Mouse (Mus musculus) ovary, postnatal 14 days (tissue): ENCODE data around the gene Agap1.

Experiments
- DNase-seq: peaks from one replicate; pipeline ENCODE4 v3.0.0; 2022; ENCODE audit warnings: low spot score

Gene Agap1

DNA sequence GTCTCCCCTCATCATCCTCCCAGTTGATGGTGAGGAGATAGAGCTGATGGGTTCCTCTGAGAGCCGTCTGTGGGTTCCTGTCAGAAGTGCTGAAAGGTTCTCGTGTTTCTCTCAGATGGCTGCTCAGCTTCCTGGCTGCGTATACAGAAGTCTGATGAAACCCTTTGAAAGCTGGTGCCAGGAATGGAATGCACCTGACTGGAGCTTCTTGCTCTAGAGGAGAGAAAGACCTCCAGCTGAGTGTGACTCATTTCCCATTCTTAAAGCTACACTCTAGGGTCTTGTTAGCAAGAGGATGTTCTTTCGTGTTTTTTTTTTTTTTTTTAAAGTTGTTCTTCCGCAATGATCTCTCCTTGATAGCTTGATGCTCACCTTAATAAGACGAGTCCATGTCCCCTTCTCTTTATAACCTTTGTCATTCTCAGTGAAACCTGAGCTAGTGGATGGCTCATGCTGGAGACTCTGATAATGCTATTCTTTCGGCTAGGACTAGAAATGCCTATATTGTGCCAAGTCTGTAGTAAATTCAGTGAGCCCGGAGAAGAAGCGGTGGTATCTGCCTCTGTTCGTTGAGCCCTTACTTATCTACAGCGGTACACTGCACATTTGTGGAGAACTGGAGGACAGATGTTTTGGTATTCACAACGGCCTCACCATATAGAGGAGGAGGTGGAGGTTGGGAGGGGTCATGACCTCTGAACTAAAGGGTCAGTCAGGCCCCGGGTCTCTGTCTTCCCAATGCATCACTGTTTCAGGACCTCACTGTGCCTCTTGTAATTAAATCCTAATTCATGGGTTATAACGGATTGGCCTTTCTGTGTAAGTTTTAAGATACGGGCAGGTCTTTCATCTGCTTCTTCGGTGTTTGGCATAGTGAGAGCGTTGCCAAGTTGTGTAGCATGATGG is 2.8 kb downstream of the Agap1 start:
- no peak for DNase-seq

- DNase-seq = no peak
Measured at GRCm38 (mm10) chr1:89461881-89462280, 7.3 kb downstream of the Agap1 start.

DNA sequence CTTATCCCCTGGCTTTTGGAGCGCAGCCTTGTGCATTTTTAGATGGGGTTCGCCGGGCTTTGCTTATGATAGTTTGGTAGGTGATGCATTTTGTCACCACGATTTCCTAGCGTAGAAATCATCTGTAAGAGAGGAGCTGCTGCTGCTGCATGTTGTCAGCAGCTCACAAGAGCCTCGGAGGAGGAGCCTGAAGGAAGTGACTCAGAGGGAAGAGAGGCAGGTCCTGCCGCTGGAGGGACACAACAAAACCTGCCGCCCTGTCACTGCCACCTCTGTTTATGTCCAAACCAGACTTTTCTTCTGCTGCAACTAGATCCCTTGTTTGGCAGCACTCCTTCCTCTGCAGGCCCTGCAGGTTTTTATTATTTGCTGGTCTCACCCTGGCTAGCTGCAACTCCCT is 8.5 kb downstream of the Agap1 start:
- DNase-seq = no peak

GRCm38 (mm10) chr1:89465417-89466002 is 10.9 kb downstream of the Agap1 start:
- DNase-seq = no peak

- DNase-seq = no peak
Measured at GRCm38 (mm10) chr1:89467321-89468069, 12.9 kb downstream of the Agap1 start.

DNA sequence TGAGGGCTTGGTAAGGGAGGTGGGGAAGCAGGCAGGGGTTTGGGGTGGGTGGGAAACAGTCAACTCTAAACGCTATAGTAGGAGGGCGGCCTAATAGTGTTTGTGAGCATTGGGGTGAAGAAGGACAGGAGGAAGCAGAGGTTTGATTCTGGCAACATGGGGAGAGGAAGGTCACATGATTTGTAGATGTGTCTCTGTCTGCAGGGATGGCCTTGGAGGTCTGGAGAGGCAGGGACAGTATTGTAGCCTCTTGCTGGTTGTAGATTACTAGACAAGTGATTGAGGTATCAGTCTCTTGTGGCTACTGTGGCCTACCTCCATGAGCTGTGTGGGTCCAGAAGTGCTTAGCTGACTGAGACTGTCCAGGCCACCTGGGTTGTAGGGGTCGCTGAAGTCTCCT is 13.5 kb downstream of the Agap1 start:
- DNase-seq = no peak

DNA sequence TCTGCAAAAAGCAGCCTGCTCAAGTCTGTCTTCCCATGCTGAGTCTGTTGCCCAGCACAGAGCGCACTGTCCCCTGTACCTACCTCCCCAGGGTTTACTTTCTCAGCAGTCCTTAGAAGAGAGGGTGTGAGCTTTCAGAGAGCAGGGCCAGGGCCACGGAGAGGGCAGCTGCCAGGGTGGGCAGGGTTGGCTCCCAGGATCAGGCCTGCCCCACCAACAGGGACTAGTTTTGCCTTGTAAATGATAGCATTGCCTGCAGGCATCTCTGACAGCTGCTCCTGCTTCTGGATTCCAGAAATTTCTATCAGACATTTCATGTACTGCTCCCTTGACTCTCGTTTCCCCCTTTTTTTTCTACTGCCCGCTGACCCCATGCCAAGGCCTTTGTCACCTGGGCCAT is 16.8 kb downstream of the Agap1 start:
- DNase-seq = no peak

DNA sequence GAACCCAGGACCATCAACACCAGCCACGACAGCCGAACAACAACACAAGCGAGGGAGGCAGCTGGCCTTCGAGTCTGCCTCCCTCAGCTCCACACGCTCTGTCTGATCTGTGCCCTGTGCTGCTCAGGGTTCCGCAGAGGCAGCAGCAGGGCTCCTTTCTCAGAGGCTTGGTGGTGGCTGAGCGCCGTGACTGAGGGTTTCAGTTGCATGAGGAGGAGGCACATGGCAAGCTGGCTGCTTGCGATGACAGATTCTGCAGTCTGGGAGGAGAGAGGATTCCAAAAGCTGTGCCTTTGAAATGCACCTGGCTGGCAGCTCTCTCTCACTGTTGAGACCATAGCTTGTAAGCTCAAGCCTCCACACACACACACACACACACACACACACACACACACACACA is 17.3 kb downstream of the Agap1 start:
- DNase-seq = no peak

DNA sequence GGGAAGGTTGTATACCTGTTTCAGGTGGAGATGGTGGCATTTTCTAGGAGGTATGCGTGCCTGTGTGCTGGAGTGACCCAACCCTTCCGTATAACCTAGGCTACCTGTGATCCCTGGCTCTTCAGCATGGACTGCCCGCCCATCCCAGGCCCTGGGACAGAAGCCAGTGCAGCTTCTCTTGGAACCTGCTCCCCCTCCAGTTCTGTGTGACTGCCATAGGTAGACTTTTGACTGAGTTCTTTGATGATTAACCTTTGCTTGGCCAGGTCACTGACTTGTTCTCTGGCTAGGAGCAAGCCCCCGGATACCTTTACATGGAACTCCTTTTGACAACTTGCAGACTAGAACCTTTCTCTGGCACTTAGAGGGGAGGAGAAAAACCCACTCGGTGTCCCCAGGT is 19.3 kb downstream of the Agap1 start:
- no peak for DNase-seq

GRCm38 (mm10) chr1:89474853-89475252 is 20.2 kb downstream of the Agap1 start:
- DNase-seq = no peak

GRCm38 (mm10) chr1:89477033-89477432 is 22.4 kb downstream of the Agap1 start:
- DNase-seq = no peak

- DNase-seq = no peak
Measured at GRCm38 (mm10) chr1:89478571-89479460, 24.2 kb downstream of the Agap1 start.

- no peak for DNase-seq
Measured at GRCm38 (mm10) chr1:89481154-89481553, 26.5 kb downstream of the Agap1 start.

- DNase-seq = no peak
Measured at GRCm38 (mm10) chr1:89482812-89483211, 28.2 kb downstream of the Agap1 start.

DNA sequence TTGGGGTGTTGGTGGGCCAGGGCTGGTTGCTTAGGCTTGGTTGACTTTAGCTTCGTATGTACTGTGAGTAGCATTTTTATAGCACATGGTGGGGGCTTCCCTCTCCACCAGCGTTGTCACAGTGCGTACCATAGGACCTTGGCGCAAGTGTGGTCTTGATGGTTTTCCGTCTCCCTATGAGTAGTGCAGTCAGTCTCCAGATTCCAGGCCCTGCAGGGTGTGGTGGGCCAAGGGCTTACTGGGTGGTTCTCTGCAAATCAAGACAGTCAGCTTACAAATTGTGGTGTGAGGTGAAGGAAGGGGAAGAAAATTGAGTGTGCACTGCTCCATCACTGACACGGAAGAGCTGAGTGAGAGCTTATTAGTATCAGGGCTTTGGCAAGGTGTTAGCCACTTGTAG is 32.3 kb downstream of the Agap1 start:
- DNase-seq = no peak

GRCm38 (mm10) chr1:89489111-89489971 is 34.7 kb downstream of the Agap1 start:
- no peak for DNase-seq

DNA sequence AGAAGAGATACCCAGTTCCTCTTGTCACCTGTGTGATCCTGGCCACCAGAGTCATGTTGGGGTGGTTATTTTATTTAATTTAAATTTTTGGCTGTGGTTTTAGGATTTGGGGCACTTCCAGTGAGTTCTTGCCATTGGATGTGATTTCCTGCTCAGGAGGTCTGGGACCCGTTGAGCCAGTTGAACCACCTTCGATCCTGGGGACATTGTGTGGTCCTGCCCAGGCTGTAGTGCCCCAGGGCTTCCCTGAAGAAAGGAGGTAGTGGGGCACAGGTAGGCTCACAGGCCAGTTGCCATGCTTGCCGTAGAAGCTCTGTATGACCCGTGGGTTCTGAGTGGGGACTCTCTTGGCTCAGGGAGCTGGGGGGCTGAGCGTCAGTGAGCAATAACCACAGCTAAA is 38.6 kb downstream of the Agap1 start:
- no peak for DNase-seq

- no peak for DNase-seq
Measured at GRCm38 (mm10) chr1:89494816-89495215, 40.2 kb downstream of the Agap1 start.

DNA sequence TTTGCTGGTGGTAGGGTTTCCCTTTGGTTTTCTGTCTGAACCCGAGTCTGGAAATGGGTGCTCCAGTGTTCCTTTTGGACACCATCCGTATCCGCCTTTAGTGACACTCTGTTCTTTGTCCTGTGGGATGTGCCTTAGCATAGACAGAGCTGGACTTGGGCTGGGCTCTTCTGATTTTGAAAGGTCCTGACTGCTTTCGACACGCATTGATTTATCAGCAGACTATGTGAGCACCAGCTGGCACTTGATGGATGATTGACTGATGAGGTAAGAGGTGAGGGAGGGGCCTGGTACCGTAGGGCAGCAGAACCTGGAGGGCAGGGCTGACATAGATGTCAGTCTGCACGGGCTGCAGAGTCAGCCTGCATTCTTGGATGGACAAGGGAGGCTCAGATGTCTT is 41.6 kb downstream of the Agap1 start:
- no peak for DNase-seq

GRCm38 (mm10) chr1:89500925-89501324 is 46.3 kb downstream of the Agap1 start:
- no peak for DNase-seq

DNA sequence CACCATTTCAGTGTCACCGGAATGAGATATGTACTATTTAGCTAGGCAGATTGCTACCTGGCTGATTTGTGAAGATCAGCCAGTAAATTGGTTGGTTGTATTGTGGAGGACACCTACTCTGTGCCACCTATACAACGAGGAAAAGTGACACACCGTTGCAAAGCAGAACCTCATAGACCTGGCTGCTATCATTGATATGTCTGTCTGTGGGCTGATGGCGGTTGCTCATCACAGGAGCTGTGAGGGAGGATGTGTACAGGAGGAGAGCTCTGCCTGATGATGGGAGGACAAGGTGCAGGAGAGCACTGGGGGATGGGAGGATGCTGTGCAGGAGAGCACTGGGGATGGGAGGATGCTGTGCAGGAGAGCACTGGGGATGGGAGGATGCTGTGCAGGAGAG is 46.7 kb downstream of the Agap1 start:
- no peak for DNase-seq
